Mouse (Mus musculus) T-helper 2 cell (primary cell): ENCODE data around the gene Oprm1.

Source experiments
- in situ Hi-C: fragments of 300-600 bp; cut with MboI, MseI; formaldehyde crosslinking; loops from one replicate; pipeline ENCODE4 v1.15.1; 2025; ENCODE audit warnings: high pct_unique_total_duplicates

Gene Oprm1

DNA sequence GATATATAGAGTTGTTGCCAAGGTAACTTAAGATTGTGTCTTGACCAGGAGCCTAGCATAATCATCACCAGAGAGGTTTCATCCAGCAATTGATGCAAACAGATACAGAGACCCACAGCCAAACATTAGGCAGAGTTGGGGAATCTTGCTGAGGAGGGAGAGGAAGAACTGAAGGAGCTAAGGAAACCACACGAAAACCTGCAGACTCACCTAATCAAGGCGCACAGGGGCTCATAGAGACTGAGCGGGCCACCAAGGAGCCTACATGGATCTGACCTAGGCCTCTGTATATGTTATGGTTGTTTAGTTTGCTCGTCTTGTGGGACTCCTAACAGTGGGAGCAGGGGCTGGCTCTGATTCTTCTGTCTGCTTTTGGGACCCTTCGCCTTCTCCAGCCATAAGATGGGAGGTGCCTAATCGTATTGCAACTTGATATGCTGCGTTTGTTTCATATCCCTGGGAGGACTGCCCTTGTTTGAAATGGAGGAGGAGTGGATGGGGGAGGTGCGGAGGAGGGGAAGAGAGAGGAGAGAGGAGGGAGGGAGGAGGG is 318.4 kb downstream of the Oprm1 start:
- in situ Hi-C loops: no loop called here

- in situ Hi-C loops: no loop called here
These were observed 319.1 kb downstream of the Oprm1 start for GRCm38 (mm10) chr10:7077389-7077808.

DNA sequence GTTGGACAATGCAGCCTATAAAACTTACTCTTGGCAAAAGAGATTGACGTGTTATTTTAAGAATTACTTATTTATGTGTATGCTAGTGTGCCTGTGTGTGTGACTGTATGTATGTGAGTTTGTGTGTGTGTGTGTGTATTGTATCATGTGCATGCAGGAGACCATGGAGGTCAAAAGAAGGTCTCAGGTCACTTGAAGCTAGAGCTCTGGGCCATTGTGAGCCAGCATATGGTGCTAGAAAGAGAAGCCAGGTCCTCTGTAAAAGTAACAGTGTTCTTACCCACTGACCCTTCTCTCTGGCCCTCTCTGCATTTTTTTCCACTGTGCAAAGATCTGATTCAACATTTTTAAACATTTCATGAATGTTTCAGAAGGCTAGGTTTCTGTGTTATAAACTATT is 319.7 kb downstream of the Oprm1 start:
- in situ Hi-C loops: no loop called here
